Mouse (Mus musculus): ENCODE data around the gene Matk. TPM values are rescaled to one million over a fixed set of nuclear protein-coding genes. Genes with fewer than 3 reads are reported as not detected.

Gene Matk
- polyA plus RNA-seq (2012; rRNA removed) = 1.4 and 1.9 TPM in 2 replicates

DNA sequence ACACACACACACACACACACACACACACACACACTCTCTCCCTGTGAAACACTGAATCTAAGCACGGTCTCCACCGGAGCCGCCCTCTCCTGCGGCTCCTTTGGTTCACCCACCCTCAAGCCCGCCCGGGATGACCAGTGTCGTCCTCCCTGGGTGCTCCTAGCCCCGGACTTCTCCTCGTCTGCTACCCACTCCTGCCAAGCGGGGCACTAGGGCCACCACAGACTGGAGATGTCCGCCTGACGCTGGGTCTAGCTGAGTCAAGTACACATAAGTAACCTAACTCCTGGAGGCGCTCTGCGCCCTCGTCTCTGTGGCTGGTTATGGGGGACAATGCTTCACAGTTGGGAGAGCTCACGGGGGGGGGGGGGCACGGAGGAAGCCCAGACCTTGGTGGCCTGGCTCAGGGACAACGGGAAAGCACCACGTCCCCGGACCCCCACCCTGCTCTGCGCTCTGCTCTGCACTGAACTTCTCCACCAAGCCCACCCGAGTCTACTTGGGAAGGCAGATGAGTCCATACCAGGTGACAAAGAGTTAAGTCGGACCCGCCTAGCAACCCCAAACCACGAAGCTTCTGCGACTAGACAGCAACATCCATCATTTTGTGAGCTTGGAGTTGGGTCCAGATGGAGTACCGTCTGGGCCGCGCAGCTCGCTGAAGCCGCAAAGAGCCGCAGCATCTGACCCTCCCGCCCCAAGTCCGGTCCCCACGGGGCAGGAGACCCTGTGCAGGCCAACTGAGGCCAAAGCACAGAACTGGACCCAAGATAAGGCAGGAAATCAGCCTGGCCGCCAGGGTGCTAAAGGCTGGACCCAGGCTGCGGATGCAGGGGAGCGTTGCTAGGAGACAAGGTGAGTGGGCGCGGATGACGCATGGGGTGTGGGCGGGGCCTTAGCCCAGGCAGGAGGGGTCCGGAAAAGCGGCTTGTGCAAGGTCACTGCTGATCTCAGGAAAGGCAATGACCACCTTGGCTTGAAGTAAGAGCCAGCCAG lies at the start of gene Matk:
Gene Matk (plus strand): TSS at position 512 of the 996 bp plus-strand sequence.

GRCm38 (mm10) chr10:81230438-81231332 lies 22.1 kb upstream of the Matk start, which contains the start of gene Atcay:
Atcay (minus strand) TSS chr10:81230833.

DNA sequence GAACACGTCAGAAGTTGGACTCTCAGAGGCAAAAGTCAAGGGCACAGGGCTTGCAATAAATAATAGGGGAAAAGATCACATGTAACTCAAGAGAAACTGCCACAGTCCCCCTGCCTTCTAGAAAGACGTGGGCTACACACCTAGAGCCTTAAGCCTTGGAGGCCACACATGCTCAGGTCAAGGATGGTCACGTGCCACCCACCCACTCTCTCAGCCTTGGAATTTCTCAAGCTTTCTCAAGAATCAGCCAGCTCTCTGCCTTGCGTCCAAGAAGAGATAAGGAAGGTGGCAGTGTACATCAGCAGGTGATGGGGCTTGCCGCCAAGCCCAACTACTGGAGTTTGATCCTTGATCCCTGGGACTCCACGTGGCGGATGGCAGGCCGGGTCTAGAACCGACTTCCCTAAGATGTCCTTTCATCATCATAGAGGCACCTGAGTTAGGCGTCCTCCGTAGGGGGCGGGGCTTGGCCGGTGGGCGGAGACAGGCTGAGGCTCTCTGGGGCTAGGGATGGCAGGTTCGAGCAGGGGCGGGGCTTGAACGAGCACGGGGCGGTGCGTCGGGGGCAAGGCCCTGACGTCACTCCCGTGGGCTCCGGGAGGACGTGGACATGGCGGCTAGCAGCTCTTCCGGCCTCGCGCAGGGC lies 20.0 kb upstream of the Matk start, which contains the start of gene Zfr2:
Gene Zfr2 (plus strand): TSS at position 576 of the 646 bp plus-strand sequence.

GRCm38 (mm10) chr10:81266211-81267105 lies 13.7 kb downstream of the Matk start, which contains the start of the genes Mrpl54 and Apba3:
Mrpl54 (minus strand) TSS chr10:81266934.
Apba3 (plus strand) TSS chr10:81266960.

GRCm38 (mm10) chr10:81291511-81292104 lies 38.9 kb downstream of the Matk start, which contains the start of gene Tjp3:
Tjp3 (minus strand) TSS chr10:81291581.

DNA sequence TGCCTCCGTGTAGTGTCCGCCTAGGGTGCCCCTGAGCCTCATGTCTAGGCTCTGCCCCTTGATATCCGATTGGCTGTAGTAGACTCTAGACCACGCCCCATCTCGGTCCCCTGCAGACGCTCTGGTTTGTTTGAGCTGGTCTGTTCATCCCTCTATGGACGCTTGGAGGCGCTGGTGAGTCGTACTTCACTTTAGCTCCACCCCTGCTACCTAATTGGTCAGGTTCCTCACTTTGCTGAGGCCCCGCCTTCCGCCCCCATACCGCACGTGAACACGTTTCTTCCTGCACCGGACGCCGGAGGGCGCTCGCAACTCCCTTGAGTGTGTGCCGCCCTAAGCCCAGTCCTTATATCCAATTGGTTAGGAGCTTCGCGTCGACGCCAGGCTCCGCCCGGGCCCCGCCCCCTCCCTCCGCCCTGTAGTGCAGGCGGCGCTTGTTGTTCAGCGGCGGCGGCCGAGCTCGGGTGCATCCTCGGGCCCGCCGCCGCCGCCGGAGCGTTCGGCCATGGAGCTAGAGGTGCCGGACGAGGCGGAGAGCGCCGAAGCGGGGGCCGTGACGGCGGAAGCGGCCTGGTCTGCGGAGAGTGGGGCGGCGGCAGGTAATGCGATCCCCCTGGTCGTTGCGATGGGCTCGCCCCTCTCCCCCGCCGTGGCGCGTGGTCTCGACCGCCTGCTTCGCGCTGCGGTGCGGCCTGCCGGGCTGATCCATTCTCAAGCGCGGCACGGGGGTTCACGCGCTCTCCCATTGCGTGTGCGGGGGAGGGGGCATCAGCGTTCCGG lies 40.0 kb downstream of the Matk start, which contains the start of gene Pip5k1c:
Gene Pip5k1c (plus strand): TSS at position 410 of the 780 bp plus-strand sequence.

Other genes with a start within 250 kb of the Matk start
- gene Gng7, start 238.0 kb upstream of the Matk start, polyA plus RNA-seq (2012; rRNA removed) = 0.41 and 0.48 TPM in 2 replicates
- 0.01 TPM in 1 of 2 replicates, not detected in the other for gene Diras1, start 227.3 kb upstream of the Matk start, polyA plus RNA-seq (2012; rRNA removed)
- gene Slc39a3, start 215.5 kb upstream of the Matk start, polyA plus RNA-seq (2012; rRNA removed) = 4.0 and 4.1 TPM in 2 replicates
- 45.0 and 50.4 TPM in 2 replicates for gene Sgta, start 192.8 kb upstream of the Matk start, polyA plus RNA-seq (2012; rRNA removed)
- 12.0 and 13.2 TPM in 2 replicates for gene Thop1, start 182.9 kb upstream of the Matk start, polyA plus RNA-seq (2012; rRNA removed)
- gene Creb3l3, start 154.1 kb upstream of the Matk start, polyA plus RNA-seq (2012; rRNA removed) = 78.1 and 87.6 TPM in 2 replicates
- 48.8 and 50.9 TPM in 2 replicates for gene Map2k2, start 147.0 kb upstream of the Matk start, polyA plus RNA-seq (2012; rRNA removed)
- 8.5 and 8.6 TPM in 2 replicates for gene Zbtb7a, start 117.7 kb upstream of the Matk start, polyA plus RNA-seq (2012; rRNA removed)
- gene Pias4, start 85.0 kb upstream of the Matk start, polyA plus RNA-seq (2012; rRNA removed) = 10.3 and 12.9 TPM in 2 replicates
- gene Eef2, start 76.3 kb upstream of the Matk start, polyA plus RNA-seq (2012; rRNA removed) = 583 and 691 TPM in 2 replicates
- 16.9 and 18.2 TPM in 2 replicates for gene Dapk3, start 69.9 kb upstream of the Matk start, polyA plus RNA-seq (2012; rRNA removed)
- not detected in 2 replicates for gene 4930442H23Rik, start 69.1 kb upstream of the Matk start, polyA plus RNA-seq (2012; rRNA removed)
- gene Nmrk2, start 50.9 kb upstream of the Matk start, polyA plus RNA-seq (2012; rRNA removed) = not detected in 2 replicates
- gene Atcay, start 22.1 kb upstream of the Matk start, polyA plus RNA-seq (2012; rRNA removed) = 0.01 TPM in 1 of 2 replicates, not detected in the other
- 1.9 and 2.1 TPM in 2 replicates for gene Zfr2, start 19.8 kb upstream of the Matk start, polyA plus RNA-seq (2012; rRNA removed)
- gene Mrpl54, start 14.0 kb downstream of the Matk start, polyA plus RNA-seq (2012; rRNA removed) = 44.6 and 45.1 TPM in 2 replicates
- 23.2 and 24.9 TPM in 2 replicates for gene Apba3, start 14.0 kb downstream of the Matk start, polyA plus RNA-seq (2012; rRNA removed)
- 0.88 and 1.1 TPM in 2 replicates for gene Tjp3, start 38.6 kb downstream of the Matk start, polyA plus RNA-seq (2012; rRNA removed)
- gene Pip5k1c, start 40.0 kb downstream of the Matk start, polyA plus RNA-seq (2012; rRNA removed) = 10.3 and 11.9 TPM in 2 replicates
- 12.9 and 13.4 TPM in 2 replicates for gene Cactin, start 68.2 kb downstream of the Matk start, polyA plus RNA-seq (2012; rRNA removed)
- 3.1 and 3.4 TPM in 2 replicates for gene Tbxa2r, start 75.8 kb downstream of the Matk start, polyA plus RNA-seq (2012; rRNA removed)
- gene Gipc3, start 90.3 kb downstream of the Matk start, polyA plus RNA-seq (2012; rRNA removed) = 0.02 TPM in 2 replicates
- gene Hmg20b, start 97.5 kb downstream of the Matk start, polyA plus RNA-seq (2012; rRNA removed) = 24.1 and 27.6 TPM in 2 replicates
- gene Mfsd12, start 104.6 kb downstream of the Matk start, polyA plus RNA-seq (2012; rRNA removed) = 8.7 and 8.9 TPM in 2 replicates
- 0.39 and 1.0 TPM in 2 replicates for gene 4930404N11Rik, start 112.9 kb downstream of the Matk start, polyA plus RNA-seq (2012; rRNA removed)
- gene Fzr1, start 125.6 kb downstream of the Matk start, polyA plus RNA-seq (2012; rRNA removed) = 54.1 and 61.6 TPM in 2 replicates
- gene Dohh, start 131.5 kb downstream of the Matk start, polyA plus RNA-seq (2012; rRNA removed) = 27.6 and 28.9 TPM in 2 replicates
- 0.58 and 0.75 TPM in 2 replicates for gene Gm48551, start 131.5 kb downstream of the Matk start, polyA plus RNA-seq (2012; rRNA removed)
- 0.64 and 0.82 TPM in 2 replicates for gene Gm48552, start 136.1 kb downstream of the Matk start, polyA plus RNA-seq (2012; rRNA removed)
- gene Smim24, start 140.1 kb downstream of the Matk start, polyA plus RNA-seq (2012; rRNA removed) = 2.6 and 3.4 TPM in 2 replicates
- gene Nfic, start 202.7 kb downstream of the Matk start, polyA plus RNA-seq (2012; rRNA removed) = 1.7 and 1.9 TPM in 2 replicates
- gene Celf5, start 229.8 kb downstream of the Matk start, polyA plus RNA-seq (2012; rRNA removed) = 0.02 and 0.06 TPM in 2 replicates
- gene Ncln, start 243.5 kb downstream of the Matk start, polyA plus RNA-seq (2012; rRNA removed) = 65.7 and 83.5 TPM in 2 replicates
- gene S1pr4, start 247.2 kb downstream of the Matk start, polyA plus RNA-seq (2012; rRNA removed) = 5.4 and 5.7 TPM in 2 replicates